Mouse (Mus musculus): Measurements from ENCODE around the gene Scamp1.

Scamp1 gene

DNA sequence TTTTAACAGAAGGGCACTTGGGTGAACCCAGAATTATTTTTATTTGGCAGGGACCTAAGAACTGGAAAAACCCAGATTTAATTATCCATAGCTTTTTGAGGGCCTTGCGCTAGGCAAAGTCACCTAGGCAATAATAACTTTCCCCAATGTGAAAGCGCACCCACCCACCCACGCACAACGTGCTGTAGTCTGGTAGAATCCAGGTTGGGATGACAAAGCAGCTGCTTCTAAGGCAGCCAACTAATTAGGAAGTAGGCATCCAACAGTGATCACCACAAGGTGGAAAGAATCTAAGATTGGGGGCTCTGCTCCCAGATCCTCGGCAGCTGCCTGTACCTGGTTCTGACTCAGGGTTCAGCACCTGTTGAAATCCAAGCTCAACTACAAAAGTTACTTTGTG is 538 bp upstream of the Scamp1 start:
- in situ Hi-C loops (cut with MboI; ENCODE audit: low pct_unique_long_range_greater_than_20kb in 1 of 2, low sequenced_read_pairs in 2 of 2, unreplicated experiment in 1 of 2) = no loop called here

GRCm38 (mm10) chr13:94284543-94285269 is 951 bp downstream of the Scamp1 start:
- in situ Hi-C loops (cut with MboI; ENCODE audit: low pct_unique_long_range_greater_than_20kb in 1 of 2, low sequenced_read_pairs in 2 of 2, unreplicated experiment in 1 of 2) = no loop called here

DNA sequence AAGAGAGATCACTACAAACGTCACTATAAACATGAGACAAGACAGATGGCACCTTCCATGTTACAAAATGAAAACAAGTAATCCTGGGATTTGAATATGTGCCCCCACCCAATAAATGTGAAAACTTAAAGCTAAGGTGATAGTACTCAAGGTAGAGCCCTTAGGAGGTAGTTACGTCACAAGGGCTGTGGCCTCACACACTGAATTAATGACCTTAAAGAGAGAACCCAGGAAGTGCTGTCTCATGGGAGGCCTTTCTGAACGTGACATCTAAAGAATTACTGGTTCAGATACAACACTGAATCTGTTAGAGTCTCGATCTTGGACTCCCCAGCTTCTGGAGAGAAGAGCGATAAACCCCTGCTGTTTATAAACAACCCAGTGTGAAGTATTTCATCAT is 6.2 kb downstream of the Scamp1 start:
- in situ Hi-C loops (cut with MboI; ENCODE audit: low pct_unique_long_range_greater_than_20kb in 1 of 2, low sequenced_read_pairs in 2 of 2, unreplicated experiment in 1 of 2) = no loop called here

DNA sequence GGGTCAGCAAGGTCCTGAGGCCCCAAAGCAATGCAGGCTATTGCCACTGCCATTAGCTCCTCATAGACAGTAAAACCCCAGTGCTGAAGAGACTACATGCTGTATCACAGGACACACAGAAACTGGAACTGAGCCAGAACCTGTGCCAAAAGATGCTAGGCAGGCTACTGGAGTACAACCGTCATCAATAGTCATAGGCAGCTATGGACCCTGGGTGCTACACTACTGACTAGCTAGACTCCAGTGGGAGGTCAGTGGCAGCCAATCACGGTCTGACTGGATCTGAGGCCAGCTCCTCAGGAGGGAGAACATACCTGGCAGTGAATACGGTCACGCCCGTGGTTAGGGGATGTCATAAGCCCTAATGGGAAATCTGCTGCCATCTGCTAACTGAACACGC is 14.4 kb downstream of the Scamp1 start:
- in situ Hi-C loops (cut with MboI; ENCODE audit: low pct_unique_long_range_greater_than_20kb in 1 of 2, low sequenced_read_pairs in 2 of 2, unreplicated experiment in 1 of 2) = no loop called here

- in situ Hi-C loops (cut with MboI; ENCODE audit: low pct_unique_long_range_greater_than_20kb in 1 of 2, low sequenced_read_pairs in 2 of 2, unreplicated experiment in 1 of 2) = no loop called here
These were observed 17.5 kb downstream of the Scamp1 start for GRCm38 (mm10) chr13:94268201-94268600.

DNA sequence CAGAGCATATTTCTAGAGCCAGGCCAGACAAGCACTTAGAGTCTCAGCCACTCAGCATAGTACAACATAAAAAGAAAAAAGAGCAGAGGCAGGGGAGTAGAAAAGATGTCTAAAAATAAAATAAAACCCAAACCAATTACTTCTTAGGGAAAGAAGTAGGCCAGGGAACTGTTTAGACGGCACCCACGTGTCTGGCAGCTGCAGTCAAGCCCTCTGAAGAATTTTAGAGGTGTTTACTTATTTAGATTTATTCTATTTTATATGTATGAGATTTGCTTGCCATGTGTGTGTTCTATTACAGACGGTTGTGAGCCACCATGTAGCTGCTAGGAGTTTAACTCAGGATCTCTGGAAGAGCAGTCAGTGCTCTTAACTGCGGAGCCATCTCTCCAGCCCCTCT is 18.5 kb downstream of the Scamp1 start:
- in situ Hi-C loops (cut with MboI; ENCODE audit: low pct_unique_long_range_greater_than_20kb in 1 of 2, low sequenced_read_pairs in 2 of 2, unreplicated experiment in 1 of 2) = no loop called here

DNA sequence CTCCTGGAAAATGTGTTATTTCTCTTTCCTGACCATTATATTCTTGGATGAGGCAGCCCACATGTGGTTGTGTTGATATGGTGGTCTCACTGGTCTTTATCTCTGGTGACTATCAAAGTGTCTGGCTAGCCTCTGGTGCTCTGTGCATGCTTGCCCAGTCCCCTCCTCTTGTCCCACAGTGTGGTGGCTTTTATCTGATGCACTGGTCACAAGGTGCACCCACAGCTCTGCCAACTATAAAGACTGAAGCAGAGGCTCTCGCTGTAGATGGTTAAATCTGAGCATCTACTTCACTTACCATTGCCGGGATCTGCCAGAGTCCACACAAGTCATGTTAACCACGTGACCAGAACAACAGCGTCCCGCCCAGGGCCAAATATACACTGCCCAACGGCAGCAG is 19.1 kb downstream of the Scamp1 start:
- in situ Hi-C loops (cut with MboI; ENCODE audit: low pct_unique_long_range_greater_than_20kb in 1 of 2, low sequenced_read_pairs in 2 of 2, unreplicated experiment in 1 of 2) = no loop called here

DNA sequence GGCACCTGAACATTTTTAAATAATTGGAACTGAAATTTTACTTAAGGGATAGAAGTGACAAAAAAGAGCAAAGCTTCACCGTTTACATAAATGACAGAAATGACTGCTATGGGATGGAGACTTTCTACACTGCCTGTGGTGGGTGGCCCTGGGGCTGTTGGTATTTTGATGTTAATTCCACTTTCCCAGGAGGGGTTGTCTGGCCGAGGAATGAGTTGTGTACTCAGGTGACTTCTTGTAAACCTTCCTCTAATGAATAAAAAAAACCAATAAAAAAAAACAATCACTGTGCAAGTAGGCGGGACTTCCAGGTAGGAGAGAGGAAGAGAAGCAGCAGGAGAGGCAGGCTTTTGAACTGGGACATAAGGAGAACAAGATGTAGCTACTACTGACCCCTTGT is 20.4 kb downstream of the Scamp1 start:
- in situ Hi-C loops (cut with MboI; ENCODE audit: low pct_unique_long_range_greater_than_20kb in 1 of 2, low sequenced_read_pairs in 2 of 2, unreplicated experiment in 1 of 2) = no loop called here

GRCm38 (mm10) chr13:94263943-94264342 is 21.7 kb downstream of the Scamp1 start:
- in situ Hi-C loops (cut with MboI; ENCODE audit: low pct_unique_long_range_greater_than_20kb in 1 of 2, low sequenced_read_pairs in 2 of 2, unreplicated experiment in 1 of 2) = no loop called here

GRCm38 (mm10) chr13:94262551-94262950 is 23.1 kb downstream of the Scamp1 start:
- in situ Hi-C loops (cut with MboI; ENCODE audit: low pct_unique_long_range_greater_than_20kb in 1 of 2, low sequenced_read_pairs in 2 of 2, unreplicated experiment in 1 of 2) = no loop called here

DNA sequence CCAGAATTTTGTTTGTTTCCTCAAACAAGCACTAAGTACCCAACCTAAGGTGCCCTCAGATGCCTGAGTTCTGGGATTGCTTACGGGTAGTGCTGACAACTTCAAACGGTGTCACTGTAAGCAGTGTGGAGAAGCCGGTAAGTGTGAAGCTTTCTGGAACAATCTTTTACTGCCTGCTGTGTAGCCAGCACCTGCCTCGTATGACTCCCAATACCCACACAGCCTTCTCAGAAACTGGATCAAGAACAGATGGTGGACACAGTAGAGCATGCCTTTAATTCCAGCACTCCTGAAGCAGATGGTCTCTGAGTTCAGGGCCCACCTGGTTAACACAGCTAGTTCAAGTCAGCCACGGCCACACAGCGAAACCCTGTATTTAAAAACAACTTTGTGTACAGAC is 24.0 kb downstream of the Scamp1 start:
- in situ Hi-C loops (cut with MboI; ENCODE audit: low pct_unique_long_range_greater_than_20kb in 1 of 2, low sequenced_read_pairs in 2 of 2, unreplicated experiment in 1 of 2) = no loop called here

DNA sequence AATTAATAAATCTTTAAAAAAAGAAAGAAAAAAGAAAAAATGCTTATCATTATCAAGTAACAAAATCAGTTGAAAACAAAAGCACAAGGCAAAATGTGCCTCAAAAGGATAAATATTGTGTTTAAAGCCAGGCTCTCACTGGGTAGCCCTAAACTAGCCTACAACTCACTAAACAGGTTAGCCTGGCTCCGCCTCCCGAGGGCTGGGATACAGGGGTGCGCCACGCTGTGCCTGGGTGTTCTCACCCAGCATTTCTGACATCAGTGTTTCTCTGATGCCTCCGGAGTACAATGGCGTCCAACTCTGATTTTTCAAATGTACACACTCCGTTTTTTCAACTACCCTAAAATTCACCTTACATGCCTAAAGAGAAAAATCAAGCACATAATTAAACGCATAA is 24.7 kb downstream of the Scamp1 start:
- in situ Hi-C loops (cut with MboI; ENCODE audit: low pct_unique_long_range_greater_than_20kb in 1 of 2, low sequenced_read_pairs in 2 of 2, unreplicated experiment in 1 of 2) = no loop called here

- in situ Hi-C loops (cut with MboI; ENCODE audit: low pct_unique_long_range_greater_than_20kb in 1 of 2, low sequenced_read_pairs in 2 of 2, unreplicated experiment in 1 of 2) = no loop called here
These were observed 26.4 kb downstream of the Scamp1 start for GRCm38 (mm10) chr13:94259210-94259609.

GRCm38 (mm10) chr13:94258530-94258929 is 27.1 kb downstream of the Scamp1 start:
- in situ Hi-C loops (cut with MboI; ENCODE audit: low pct_unique_long_range_greater_than_20kb in 1 of 2, low sequenced_read_pairs in 2 of 2, unreplicated experiment in 1 of 2) = no loop called here

GRCm38 (mm10) chr13:94257711-94258110 is 27.9 kb downstream of the Scamp1 start:
- in situ Hi-C loops (cut with MboI; ENCODE audit: low pct_unique_long_range_greater_than_20kb in 1 of 2, low sequenced_read_pairs in 2 of 2, unreplicated experiment in 1 of 2) = no loop called here

GRCm38 (mm10) chr13:94255176-94255575 is 30.5 kb downstream of the Scamp1 start:
- in situ Hi-C loops (cut with MboI; ENCODE audit: low pct_unique_long_range_greater_than_20kb in 1 of 2, low sequenced_read_pairs in 2 of 2, unreplicated experiment in 1 of 2) = no loop called here

DNA sequence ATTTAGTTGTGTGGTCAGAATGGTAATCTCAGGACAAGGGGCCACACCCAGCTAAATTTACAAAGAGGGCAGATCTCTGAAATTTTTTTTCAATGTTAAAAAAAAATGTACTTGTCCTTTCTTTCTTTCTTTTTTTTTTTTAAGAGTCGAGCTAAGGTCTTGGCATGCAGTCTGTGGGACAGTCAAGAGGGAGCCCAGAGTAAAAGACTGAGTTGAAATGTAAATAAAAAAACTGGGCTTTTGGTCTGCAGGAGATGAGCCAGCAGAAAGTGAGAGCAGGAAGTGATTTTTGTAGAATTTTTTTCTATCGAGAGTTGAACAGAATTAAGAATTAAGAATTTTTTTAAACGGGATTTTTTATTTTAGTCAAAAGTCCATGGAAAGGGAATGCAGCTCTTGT is 31.4 kb downstream of the Scamp1 start:
- in situ Hi-C loops (cut with MboI; ENCODE audit: low pct_unique_long_range_greater_than_20kb in 1 of 2, low sequenced_read_pairs in 2 of 2, unreplicated experiment in 1 of 2) = no loop called here

GRCm38 (mm10) chr13:94253052-94253451 is 32.6 kb downstream of the Scamp1 start:
- in situ Hi-C loops (cut with MboI; ENCODE audit: low pct_unique_long_range_greater_than_20kb in 1 of 2, low sequenced_read_pairs in 2 of 2, unreplicated experiment in 1 of 2) = no loop called here

DNA sequence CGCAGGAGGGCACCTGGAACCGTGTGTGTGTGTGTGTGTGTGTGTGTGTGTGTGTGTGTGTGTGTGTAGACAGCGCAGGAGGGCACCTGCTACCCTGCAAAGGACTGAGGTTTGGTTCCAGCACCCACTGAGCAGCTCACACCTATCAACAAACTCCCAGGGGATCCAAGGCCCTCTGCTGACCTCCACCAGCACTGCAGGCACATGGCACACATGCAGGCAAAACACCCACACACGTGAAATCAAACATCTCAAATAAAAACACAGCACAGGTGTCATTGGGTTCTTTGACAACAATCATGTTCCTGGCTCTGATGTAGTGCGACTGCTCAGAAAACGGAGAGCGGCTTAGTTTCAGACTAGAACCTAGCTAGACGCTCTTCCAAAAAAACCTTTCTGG is 34.9 kb downstream of the Scamp1 start:
- in situ Hi-C loops (cut with MboI; ENCODE audit: low pct_unique_long_range_greater_than_20kb in 1 of 2, low sequenced_read_pairs in 2 of 2, unreplicated experiment in 1 of 2) = no loop called here

GRCm38 (mm10) chr13:94250188-94250587 is 35.5 kb downstream of the Scamp1 start:
- in situ Hi-C loops (cut with MboI; ENCODE audit: low pct_unique_long_range_greater_than_20kb in 1 of 2, low sequenced_read_pairs in 2 of 2, unreplicated experiment in 1 of 2) = no loop called here

GRCm38 (mm10) chr13:94242897-94243296 is 42.8 kb downstream of the Scamp1 start:
- in situ Hi-C loops (cut with MboI; ENCODE audit: low pct_unique_long_range_greater_than_20kb in 1 of 2, low sequenced_read_pairs in 2 of 2, unreplicated experiment in 1 of 2) = no loop called here
